Mouse (Mus musculus): ENCODE measurements around the gene Slc22a13.

DNA sequence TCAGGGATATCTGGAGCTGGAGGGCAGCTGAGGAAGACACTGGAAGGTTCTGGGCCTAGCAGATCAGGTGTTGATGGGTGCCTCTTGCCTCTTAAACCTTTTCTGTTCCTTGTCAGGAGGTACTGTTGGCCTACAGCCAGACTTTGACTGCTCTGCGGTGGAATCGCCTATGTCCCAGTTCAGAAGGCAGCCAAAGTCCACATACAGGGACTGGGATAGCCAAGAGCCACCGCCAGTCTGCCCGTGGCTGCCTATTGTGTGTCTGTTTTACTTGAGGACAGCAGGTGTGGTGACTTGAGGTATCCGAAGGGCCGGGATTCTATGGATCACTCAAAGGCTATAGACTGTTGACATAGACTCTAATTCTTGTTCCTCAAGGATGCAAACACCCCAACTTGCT is 43.4 kb downstream of the Slc22a13 start:
- TF ChIP-seq CTCF (conservative IDR thresholded peaks at IDR 0.05; ENCODE audit: low read length) (no peak), NANOG (IDR thresholded peaks at IDR 0.05; ENCODE audit: borderline replicate concordance, low read length) (no peak), POU5F1 (IDR thresholded peaks at IDR 0.05; ENCODE audit: borderline replicate concordance, low read length) (no peak)
